Mouse (Mus musculus): ENCODE results near the gene Npb. TPM values are rescaled to one million over a fixed set of nuclear protein-coding genes. Genes with fewer than 3 reads are reported as not detected.
"Not testable (repeated sequence)": the region's sequence is repeated elsewhere in the genome, so short reads cannot be mapped to it uniquely, and the experiment has no call there.

Npb gene
- 1 to 10 TPM; 1.2 to 1.8 TPM for total RNA-seq (2021)

GRCm38 (mm10) chr11:120608241-120609034 is at the start of gene Npb:
Npb (plus strand) TSS chr11:120608477.
- no peak for DNase-seq

DNA sequence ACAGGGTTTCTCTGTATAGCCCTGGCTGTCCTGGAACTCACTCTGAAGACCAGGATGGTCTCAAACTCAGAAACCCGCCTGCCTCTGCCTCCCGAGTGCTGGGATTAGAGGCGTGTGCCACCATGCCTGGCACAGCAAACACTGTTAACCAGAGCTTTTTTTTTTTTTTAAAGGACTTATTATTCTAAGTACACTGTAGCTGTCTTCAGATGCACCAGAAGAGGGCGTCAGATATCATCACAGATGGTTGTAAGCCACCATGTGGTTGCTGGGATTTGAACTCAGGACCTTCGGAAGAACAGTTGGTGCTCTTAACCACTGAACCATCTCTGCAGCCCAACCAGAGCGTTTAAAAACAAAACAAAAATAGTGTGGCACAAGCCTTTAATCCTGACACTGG is 49.4 kb upstream of the Npb start:
- not testable (repeated sequence) for DNase-seq

GRCm38 (mm10) chr11:120560952-120561728 is 47.1 kb upstream of the Npb start:
- DNase-seq = no peak

DNA sequence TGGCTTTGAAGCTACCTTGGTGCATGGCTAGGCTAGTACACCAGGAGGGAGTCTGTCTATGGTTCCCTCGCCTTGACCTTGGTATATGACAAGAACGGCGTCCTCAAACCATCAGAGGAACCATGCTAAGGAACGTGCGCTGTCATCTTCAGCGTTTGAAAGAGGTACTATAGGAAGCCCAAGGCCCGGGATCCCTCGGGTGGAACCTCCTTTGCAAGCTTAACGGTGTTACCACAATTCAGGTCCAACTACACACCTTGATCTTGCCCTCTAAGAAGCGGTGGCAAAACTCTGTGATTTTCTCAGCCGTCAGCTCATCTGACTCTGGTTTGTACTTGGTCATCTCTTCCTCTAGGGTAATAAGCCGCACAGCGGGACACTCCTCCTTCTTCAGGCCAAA is 45.3 kb upstream of the Npb start:
- DNase-seq = no peak

GRCm38 (mm10) chr11:120565114-120565513 is 43.2 kb upstream of the Npb start:
- DNase-seq = no peak

GRCm38 (mm10) chr11:120568324-120568723 is 40.0 kb upstream of the Npb start:
- no peak for DNase-seq

DNA sequence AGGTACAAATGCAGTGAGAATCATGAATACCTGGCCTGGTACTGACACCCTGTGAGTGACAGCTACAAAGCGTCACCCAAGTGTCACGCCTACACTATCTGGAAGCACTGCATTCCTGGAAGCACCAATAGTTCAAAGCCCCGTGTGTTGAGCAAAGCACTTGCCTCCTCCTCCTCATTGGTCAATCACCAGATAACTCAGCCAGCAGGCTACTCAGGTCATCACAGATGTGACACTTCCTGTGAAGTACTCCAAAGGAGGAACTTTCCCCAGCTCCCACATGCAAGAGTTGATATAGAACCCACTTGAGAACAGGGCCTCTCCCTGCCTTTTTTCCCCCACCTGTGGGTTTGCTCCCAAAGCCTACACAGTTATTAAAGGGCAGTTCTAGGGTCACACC is 37.2 kb upstream of the Npb start:
- DNase-seq = no peak

GRCm38 (mm10) chr11:120571754-120572416 is 36.4 kb upstream of the Npb start:
- DNase-seq = no peak

GRCm38 (mm10) chr11:120572417-120572751 is 35.9 kb upstream of the Npb start:
- DNase-seq = no peak

GRCm38 (mm10) chr11:120572752-120573584 is 35.3 kb upstream of the Npb start, which contains the start of gene P4hb:
P4hb (minus strand) TSS chr11:120573253.
- peak; percentile 100 for DNase-seq

DNA sequence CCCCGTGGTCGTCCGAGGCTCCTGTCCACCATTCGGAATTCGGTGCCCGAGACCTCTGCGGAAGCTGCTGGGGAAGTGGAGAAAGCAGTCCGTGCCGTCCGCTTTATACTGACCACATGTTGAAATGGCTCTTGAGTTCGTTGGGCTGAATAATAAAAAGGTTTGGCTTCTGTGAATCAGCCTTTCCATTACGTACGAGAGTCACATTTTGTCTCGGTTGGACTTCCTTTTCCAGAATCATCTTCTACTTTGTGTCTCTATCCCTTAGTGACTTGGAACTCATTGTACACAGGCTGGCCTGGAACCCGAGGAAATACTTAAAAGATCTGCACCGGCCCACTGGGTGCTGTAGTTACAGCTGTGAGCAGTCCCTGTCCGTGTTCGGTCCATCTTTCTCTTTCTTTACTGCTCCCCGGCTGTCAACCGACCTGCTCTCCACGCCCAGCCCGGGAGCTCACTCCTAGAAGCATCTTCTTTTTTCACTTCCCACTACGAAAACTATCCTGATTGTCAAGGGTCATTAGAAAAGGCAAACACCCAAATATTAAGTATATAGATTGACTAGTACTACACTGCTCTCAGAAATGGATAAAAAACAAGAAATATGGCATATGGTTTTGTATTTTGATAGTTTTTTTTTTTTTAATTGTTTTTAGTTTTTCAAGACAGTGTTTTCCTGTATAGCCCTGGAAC is 34.5 kb upstream of the Npb start:
- no peak for DNase-seq

DNA sequence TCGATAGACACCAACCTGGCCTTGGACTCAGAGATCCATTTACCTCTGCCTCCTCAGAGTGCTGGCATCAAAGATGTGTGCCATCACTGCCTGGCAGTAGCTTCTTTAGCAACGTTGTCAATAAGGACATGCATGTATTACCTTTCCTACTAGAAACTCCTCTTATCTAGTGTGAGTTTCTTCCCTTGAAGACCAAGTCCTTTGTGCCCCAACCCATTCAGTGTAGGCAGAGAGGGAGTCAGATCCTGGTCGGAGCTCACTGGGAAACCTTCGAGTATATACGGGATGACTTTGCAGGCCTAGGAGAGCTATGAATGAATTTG is 34.0 kb upstream of the Npb start:
- DNase-seq = no peak

- DNase-seq = no peak
Observed at GRCm38 (mm10) chr11:120575046-120575445, 33.2 kb upstream of the Npb start.

- no peak for DNase-seq
Observed at GRCm38 (mm10) chr11:120575940-120576339, 32.3 kb upstream of the Npb start.

- DNase-seq = no peak
Observed at GRCm38 (mm10) chr11:120576365-120576981, 31.8 kb upstream of the Npb start.

DNA sequence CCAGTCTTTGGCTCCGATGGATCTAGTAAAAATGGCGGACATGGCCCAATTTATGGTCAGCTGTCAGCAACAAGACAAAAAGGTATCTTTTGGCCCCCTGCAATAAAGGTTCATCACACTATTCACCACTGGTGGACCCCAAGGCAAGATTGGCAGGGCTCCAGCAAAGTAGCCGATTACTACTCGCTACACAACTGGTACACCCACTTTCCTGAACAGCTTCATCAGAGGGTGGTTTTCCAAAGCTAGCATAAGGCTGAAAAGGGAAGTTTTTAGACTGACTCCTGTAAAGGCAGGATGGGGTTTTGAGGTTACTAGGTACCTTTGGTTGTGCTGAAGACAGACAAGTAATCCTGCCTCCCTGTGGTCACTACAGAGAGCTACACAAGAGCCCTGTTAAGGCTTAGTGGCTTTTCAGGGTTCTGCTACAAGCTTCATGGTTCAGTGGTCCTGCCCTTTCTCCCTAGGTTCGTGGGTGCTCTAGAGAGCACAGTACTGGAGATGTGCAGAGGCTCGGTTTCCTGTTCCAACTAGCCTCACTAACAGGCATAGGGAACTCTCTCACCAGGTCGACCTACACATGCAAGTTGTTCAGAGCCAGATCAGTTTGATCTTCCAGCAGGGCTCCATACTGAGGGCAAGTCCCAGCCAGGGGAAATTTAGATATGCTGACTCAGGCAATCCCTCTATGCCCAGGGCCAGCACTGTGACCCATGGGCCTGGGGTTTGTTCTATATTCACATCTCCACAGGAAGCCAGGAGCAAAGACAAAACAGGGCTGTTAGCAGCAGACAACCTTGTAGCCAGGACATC is 30.9 kb upstream of the Npb start:
- no peak for DNase-seq

GRCm38 (mm10) chr11:120578024-120578693 is 30.1 kb upstream of the Npb start:
- DNase-seq = no peak

- no peak for DNase-seq
Observed at GRCm38 (mm10) chr11:120578694-120579243, 29.5 kb upstream of the Npb start.

DNA sequence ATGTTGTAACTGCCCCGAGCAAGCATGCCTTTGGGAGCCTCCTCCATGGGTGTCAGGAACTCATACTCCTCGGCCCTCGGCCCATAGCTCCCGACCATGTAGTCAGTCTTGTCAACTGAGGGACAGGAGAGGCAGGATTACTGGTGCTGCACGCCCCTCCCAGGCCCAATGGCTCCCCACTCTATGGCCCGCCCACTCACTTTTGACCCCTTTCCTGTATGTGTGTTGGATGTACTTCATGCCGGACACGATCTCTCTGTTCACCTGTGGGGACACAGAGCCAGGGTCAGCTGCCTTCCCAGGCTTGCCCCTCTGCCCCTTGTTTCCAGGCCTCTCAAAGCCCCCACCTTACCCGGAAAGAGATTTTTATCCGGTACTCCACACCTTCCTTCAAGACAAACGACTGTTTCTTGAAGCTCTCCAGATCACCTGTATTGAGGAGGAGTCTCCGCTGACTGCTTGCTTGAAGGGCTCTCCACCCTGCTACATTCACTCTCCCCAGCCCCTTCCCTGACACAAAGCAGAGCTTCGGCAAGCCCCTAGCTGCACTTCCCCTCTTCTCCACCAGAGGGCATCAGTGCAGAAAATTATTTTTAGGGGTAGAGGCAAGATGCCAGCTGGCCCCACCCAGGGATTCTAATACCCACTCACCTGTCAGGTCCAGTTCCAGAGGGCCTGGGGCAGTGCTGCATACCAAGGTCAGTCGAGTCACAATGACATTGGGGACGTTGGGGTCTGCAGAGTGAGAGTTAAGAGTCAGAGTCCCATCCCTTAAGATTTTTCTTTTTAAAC is 28.8 kb upstream of the Npb start:
- peak; percentile 67 to 69 for DNase-seq

Data from layer of hippocampus, postnatal 36 days (tissue).